Mouse (Mus musculus): ENCODE data around the gene Midn. TPM values are rescaled to one million over a fixed set of nuclear protein-coding genes. Genes with fewer than 3 reads are reported as not detected.

The Midn gene
- polyA plus RNA-seq, 1 experiment from 2014 or later, result 28.9 TPM

DNA sequence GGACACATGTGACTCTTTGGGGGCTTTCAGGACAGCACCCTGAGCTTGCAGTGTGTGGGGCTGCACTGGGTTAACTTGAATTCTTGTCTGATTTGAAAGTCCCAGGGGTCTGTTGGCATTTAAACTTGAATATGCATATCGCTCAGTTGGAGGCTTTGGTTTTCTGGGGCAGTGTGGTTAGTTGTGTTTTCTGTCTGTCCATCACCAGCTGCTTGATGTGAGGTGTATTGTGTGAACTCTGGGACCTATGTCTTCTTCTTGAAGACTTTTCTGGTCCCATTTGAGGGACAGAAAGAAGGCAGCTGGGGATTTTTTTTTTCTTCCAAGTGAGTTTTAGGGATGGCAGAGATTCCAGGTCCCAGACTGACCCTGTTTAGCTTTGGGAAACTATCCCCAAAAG lies 59.1 kb downstream of the Midn start:
- Histone ChIP-seq H3K4me2 (ENCODE audit: low read length) (no peak overlapping the region), H3K9me3 (ENCODE audit: control insufficient read depth, low read length) (no peaks in the 10 kb centered on the region), H3K27me3 (replicated peaks; ENCODE audit: control insufficient read depth, insufficient read depth, low read length) (no peaks in the 10 kb centered on the region), H3K36me3 (ENCODE audit: control insufficient read depth, insufficient read depth, low read length) (no peaks in the 10 kb centered on the region), H3K4me1 (replicated peaks; ENCODE audit: control insufficient read depth, insufficient read depth, low read length) (0 out of 2 replicates have a peak, but pooled peaks cover 4% of the 10 kb centered on the region), H3K9ac (ENCODE audit: low read length) (no peak overlapping the region), H3K4me3 (ENCODE audit: low read depth, low read length) (no peak overlapping the region), H3K27ac (ENCODE audit: low read depth) (no peak overlapping the region)
- no peak for ATAC-seq (replicated peaks; ENCODE audit: low FRiP score, low TSS enrichment, low read depth)
- DNase-seq (ENCODE audit: low spot score), result no peak
- 81% methylated on average over 1 of the region's 1 CpGs for WGBS

DNA sequence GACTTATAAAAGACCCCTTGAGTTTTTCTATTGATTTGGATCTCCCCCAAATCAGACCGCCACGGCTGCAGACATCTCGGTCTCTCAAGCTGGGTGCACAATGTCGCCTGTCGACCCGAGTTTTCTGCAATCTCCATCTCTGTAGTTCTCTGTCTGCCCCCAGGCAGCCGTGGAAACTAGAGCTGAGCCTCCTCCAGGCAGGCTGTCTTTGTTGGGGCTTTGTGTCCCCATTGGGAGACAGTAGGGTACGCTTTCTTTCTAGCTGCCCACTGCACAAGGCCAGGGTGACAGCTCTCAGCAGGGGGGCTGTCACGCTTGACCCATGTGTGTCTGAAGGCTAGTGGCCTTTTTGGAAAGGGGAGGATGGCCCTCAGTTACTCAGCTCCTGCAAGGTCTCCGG lies 59.6 kb downstream of the Midn start:
- Histone ChIP-seq H3K27me3 (replicated peaks; ENCODE audit: control insufficient read depth, insufficient read depth, low read length) (no peaks in the 10 kb centered on the region), H3K9ac (ENCODE audit: low read length) (no peak overlapping the region), H3K36me3 (ENCODE audit: control insufficient read depth, insufficient read depth, low read length) (no peaks in the 10 kb centered on the region), H3K4me1 (replicated peaks; ENCODE audit: control insufficient read depth, insufficient read depth, low read length) (0 out of 2 replicates have a peak, but pooled peaks cover 4% of the 10 kb centered on the region), H3K4me3 (ENCODE audit: low read depth, low read length) (no peak overlapping the region), H3K4me2 (ENCODE audit: low read length) (no peak overlapping the region), H3K9me3 (ENCODE audit: control insufficient read depth, low read length) (no peaks in the 10 kb centered on the region), H3K27ac (ENCODE audit: low read depth) (no peak overlapping the region)
- DNase-seq (ENCODE audit: low spot score) (no peak), ATAC-seq (replicated peaks; ENCODE audit: low FRiP score, low TSS enrichment, low read depth) (no peak)
- WGBS, result 77% methylated on average over 10 of the region's 10 CpGs

Other genes starting within 250 kb of the Midn start
- gene Med16, start 239.3 kb upstream of the Midn start, polyA plus RNA-seq (2014; fragmentation: Nextera tagmentation; extraction: Ambion mirVana), result 42.0 and 46.3 TPM in 2 replicates
- not detected in 2 replicates for gene Gm26602, start 237.4 kb upstream of the Midn start, polyA plus RNA-seq (2014; fragmentation: Nextera tagmentation; extraction: Ambion mirVana)
- 0.46 and 0.51 TPM in 2 replicates for gene Kiss1r, start 231.3 kb upstream of the Midn start, polyA plus RNA-seq (2014; fragmentation: Nextera tagmentation; extraction: Ambion mirVana)
- gene R3hdm4, start 227.1 kb upstream of the Midn start, polyA plus RNA-seq (2014; fragmentation: Nextera tagmentation; extraction: Ambion mirVana), result 122 and 126 TPM in 2 replicates
- 12.7 and 14.4 TPM in 2 replicates for gene Arid3a, start 221.2 kb upstream of the Midn start, polyA plus RNA-seq (2014; fragmentation: Nextera tagmentation; extraction: Ambion mirVana)
- gene Wdr18, start 188.1 kb upstream of the Midn start, polyA plus RNA-seq (2014; fragmentation: Nextera tagmentation; extraction: Ambion mirVana), result 126 and 134 TPM in 2 replicates
- gene Grin3b, start 177.6 kb upstream of the Midn start, polyA plus RNA-seq (2014; fragmentation: Nextera tagmentation; extraction: Ambion mirVana), result 0.23 and 0.28 TPM in 2 replicates
- 14.4 and 17.5 TPM in 2 replicates for gene Tmem259, start 163.9 kb upstream of the Midn start, polyA plus RNA-seq (2014; fragmentation: Nextera tagmentation; extraction: Ambion mirVana)
- gene Cnn2, start 159.7 kb upstream of the Midn start, polyA plus RNA-seq (2014; fragmentation: Nextera tagmentation; extraction: Ambion mirVana), result 320 and 368 TPM in 2 replicates
- gene Abca7, start 151.8 kb upstream of the Midn start, polyA plus RNA-seq (2014; fragmentation: Nextera tagmentation; extraction: Ambion mirVana), result 3.7 and 3.8 TPM in 2 replicates
- gene Arhgap45, start 131.6 kb upstream of the Midn start, polyA plus RNA-seq (2014; fragmentation: Nextera tagmentation; extraction: Ambion mirVana), result 6.8 and 8.0 TPM in 2 replicates
- gene Polr2e, start 108.5 kb upstream of the Midn start, polyA plus RNA-seq (2014; fragmentation: Nextera tagmentation; extraction: Ambion mirVana), result 255 and 274 TPM in 2 replicates
- gene Gpx4, start 101.1 kb upstream of the Midn start, polyA plus RNA-seq (2014; fragmentation: Nextera tagmentation; extraction: Ambion mirVana), result 607 and 623 TPM in 2 replicates
- 14.1 TPM in 2 replicates for gene Sbno2, start 42.7 kb upstream of the Midn start, polyA plus RNA-seq (2014; fragmentation: Nextera tagmentation; extraction: Ambion mirVana)
- 27.0 and 27.5 TPM in 2 replicates for gene Stk11, start 32.5 kb upstream of the Midn start, polyA plus RNA-seq (2014; fragmentation: Nextera tagmentation; extraction: Ambion mirVana)
- gene Atp5d, start 9.6 kb upstream of the Midn start, polyA plus RNA-seq (2014; fragmentation: Nextera tagmentation; extraction: Ambion mirVana), result 590 and 627 TPM in 2 replicates
- gene Cbarp, start 7.4 kb upstream of the Midn start, polyA plus RNA-seq (2014; fragmentation: Nextera tagmentation; extraction: Ambion mirVana), result 7.1 and 8.5 TPM in 2 replicates
- gene Cirbp, start 17.7 kb downstream of the Midn start, polyA plus RNA-seq (2014; fragmentation: Nextera tagmentation; extraction: Ambion mirVana), result 76.4 and 81.6 TPM in 2 replicates
- gene 1600002K03Rik, start 24.7 kb downstream of the Midn start, polyA plus RNA-seq (2014; fragmentation: Nextera tagmentation; extraction: Ambion mirVana), result 15.8 and 16.7 TPM in 2 replicates
- 10.2 and 12.2 TPM in 2 replicates for gene Efna2, start 31.2 kb downstream of the Midn start, polyA plus RNA-seq (2014; fragmentation: Nextera tagmentation; extraction: Ambion mirVana)
- 61.3 and 66.5 TPM in 2 replicates for gene Mum1, start 78.2 kb downstream of the Midn start, polyA plus RNA-seq (2014; fragmentation: Nextera tagmentation; extraction: Ambion mirVana)
- gene Ndufs7, start 100.8 kb downstream of the Midn start, polyA plus RNA-seq (2014; fragmentation: Nextera tagmentation; extraction: Ambion mirVana), result 453 and 498 TPM in 2 replicates
- gene Gamt, start 112.7 kb downstream of the Midn start, polyA plus RNA-seq (2014; fragmentation: Nextera tagmentation; extraction: Ambion mirVana), result 34.1 and 61.2 TPM in 2 replicates
- 42.3 and 45.7 TPM in 2 replicates for gene Dazap1, start 113.2 kb downstream of the Midn start, polyA plus RNA-seq (2014; fragmentation: Nextera tagmentation; extraction: Ambion mirVana)
- gene Rps15, start 144.2 kb downstream of the Midn start, polyA plus RNA-seq (2014; fragmentation: Nextera tagmentation; extraction: Ambion mirVana), result 1,236 and 1,315 TPM in 2 replicates
- 7.8 and 9.1 TPM in 2 replicates for gene Apc2, start 147.7 kb downstream of the Midn start, polyA plus RNA-seq (2014; fragmentation: Nextera tagmentation; extraction: Ambion mirVana)
- 43.4 and 45.2 TPM in 2 replicates for gene 2310011J03Rik, start 172.3 kb downstream of the Midn start, polyA plus RNA-seq (2014; fragmentation: Nextera tagmentation; extraction: Ambion mirVana)
- gene Pcsk4, start 181.2 kb downstream of the Midn start, polyA plus RNA-seq (2014; fragmentation: Nextera tagmentation; extraction: Ambion mirVana), result 6.8 and 7.3 TPM in 2 replicates
- gene Reep6, start 181.7 kb downstream of the Midn start, polyA plus RNA-seq (2014; fragmentation: Nextera tagmentation; extraction: Ambion mirVana), result 42.4 and 58.1 TPM in 2 replicates
- 8.1 and 8.7 TPM in 2 replicates for gene Adamtsl5, start 200.1 kb downstream of the Midn start, polyA plus RNA-seq (2014; fragmentation: Nextera tagmentation; extraction: Ambion mirVana)
- 0.22 and 0.32 TPM in 2 replicates for gene Plk5, start 208.2 kb downstream of the Midn start, polyA plus RNA-seq (2014; fragmentation: Nextera tagmentation; extraction: Ambion mirVana)
- gene Mex3d, start 239.4 kb downstream of the Midn start, polyA plus RNA-seq (2014; fragmentation: Nextera tagmentation; extraction: Ambion mirVana), result 5.3 and 6.7 TPM in 2 replicates